Mouse (Mus musculus) myocyte (in vitro differentiated cells): ENCODE results near the gene Rars.

Source experiments
- CEBPB ChIP-seq: IDR thresholded peaks from 2 replicates; pipeline ENCODE4 v1.6.1; 2011; ENCODE audit warnings: mild to moderate bottlenecking, moderate library complexity; ENCODE audit not compliant: poor library complexity, insufficient read depth, severe bottlenecking
- E2F4 ChIP-seq: IDR thresholded peaks from one replicate; pipeline ENCODE4 v1.6.1; 2011; ENCODE audit warnings: mild to moderate bottlenecking, control low read depth, moderate library complexity; ENCODE audit not compliant: insufficient read depth
- MAX ChIP-seq: IDR thresholded peaks from one replicate; pipeline ENCODE4 v1.6.1; 2011; ENCODE audit warnings: low read depth, mild to moderate bottlenecking, control low read depth
- MYOD1 ChIP-seq, 3 experiments: IDR thresholded peaks; one replicate each; pipeline ENCODE4 v1.6.1; 2011; ENCODE audit warnings: control low read depth in 2 of 3, low read depth in 2 of 3, mild to moderate bottlenecking in 2 of 3, moderate library complexity in 1 of 3; ENCODE audit not compliant: insufficient read length in 2 of 3, control insufficient read depth in 1 of 3
- MYOG ChIP-seq, 3 experiments: IDR thresholded peaks; one replicate each; pipeline ENCODE4 v1.6.1; 2011; ENCODE audit warnings: control low read depth in 2 of 3, low read depth in 2 of 3, mild to moderate bottlenecking in 2 of 3; ENCODE audit not compliant: insufficient read length in 2 of 3, control insufficient read depth in 1 of 3, insufficient read depth in 1 of 3
- POLR2A ChIP-seq: IDR thresholded peaks from one replicate; pipeline ENCODE4 v1.6.1; 2011; ENCODE audit warnings: low read depth, mild to moderate bottlenecking, control low read depth, moderate library complexity; ENCODE audit not compliant: insufficient read length
- POLR2AphosphoS2 ChIP-seq: IDR thresholded peaks from one replicate; pipeline ENCODE4 v1.6.1; 2011; ENCODE audit warnings: low read depth, control low read depth; ENCODE audit not compliant: insufficient read length
- REST ChIP-seq: IDR thresholded peaks from one replicate; pipeline ENCODE4 v1.6.1; 2011; ENCODE audit warnings: mild to moderate bottlenecking, control low read depth, moderate library complexity; ENCODE audit not compliant: insufficient read depth, insufficient read length
- SRF ChIP-seq: IDR thresholded peaks from one replicate; pipeline ENCODE4 v1.6.1; 2011; ENCODE audit warnings: low read depth; ENCODE audit not compliant: control insufficient read depth, insufficient read length
- TCF12 ChIP-seq: IDR thresholded peaks from one replicate; pipeline ENCODE4 v1.6.1; 2011; ENCODE audit warnings: mild to moderate bottlenecking, control low read depth; ENCODE audit not compliant: poor library complexity, insufficient read depth, severe bottlenecking
- USF1 ChIP-seq: IDR thresholded peaks from one replicate; pipeline ENCODE4 v1.6.1; 2011; ENCODE audit warnings: low read depth, mild to moderate bottlenecking, control low read depth, moderate library complexity

- TF ChIP-seq USF1 (no peak), POLR2A (no peak), E2F4 (no peak), MAX (no peak), CEBPB (no peak), SRF (no peak), MYOD1 (IDR thresholded peaks at IDR 0.05; ENCODE audit: control insufficient read depth in 1 of 3, insufficient read length in 2 of 3, low read depth in 2 of 3) (no peak), POLR2AphosphoS2 (no peak), TCF12 (no peak), MYOG (IDR thresholded peaks at IDR 0.05; ENCODE audit: control insufficient read depth in 1 of 3, insufficient read depth in 1 of 3, insufficient read length in 2 of 3, low read depth in 2 of 3) (no peak), REST (no peak)
Measured at GRCm38 (mm10) chr11:35801332-35801731, 33.0 kb downstream of the Rars start.
